Mouse (Mus musculus) limb, embryonic 14.5 days (tissue): ENCODE data around the gene Gcc1. TPM values are rescaled to one million over a fixed set of nuclear protein-coding genes. Genes with fewer than 3 reads are reported as not detected.

Experiments used
- ATAC-seq: fragments of 200-750 bp; cut with Nextera tagmentation; 2 replicates; pipeline ENCODE4 v1.8.0; 2017; ENCODE audit warnings: low read depth, moderate number of reproducible peaks, moderate TSS enrichment; ENCODE audit not compliant: low FRiP score
- DNase-seq: peaks from one replicate; pipeline ENCODE4 v3.0.0-alpha.2; 2015; ENCODE audit warnings: low spot score
- H3K27ac ChIP-seq: fragments of 300-500 bp; sonication (generic); replicated peaks from 2 replicates; pipeline ENCODE4 v1.5.1; 2014; ENCODE audit warnings: low read depth, mild to moderate bottlenecking, low read length, moderate library complexity, mixed read lengths
- H3K27me3 ChIP-seq: fragments of 300-500 bp; sonication (generic); 2 replicates; pipeline ENCODE4 v1.6.1; 2014; ENCODE audit warnings: low read length, mixed read lengths; ENCODE audit not compliant: control insufficient read depth, insufficient read depth
- H3K36me3 ChIP-seq: fragments of 300-500 bp; sonication (generic); 2 replicates; pipeline ENCODE4 v1.6.1; 2014; ENCODE audit warnings: mild to moderate bottlenecking, low read length, moderate library complexity, mixed read lengths; ENCODE audit not compliant: control insufficient read depth, insufficient read depth
- H3K4me1 ChIP-seq: fragments of 300-500 bp; sonication (generic); 2 replicates; pipeline ENCODE4 v1.6.1; 2014; ENCODE audit warnings: antibody characterized with exemption, low read length, mixed read lengths; ENCODE audit not compliant: control insufficient read depth, insufficient read depth
- H3K4me2 ChIP-seq: fragments of 300-500 bp; sonication (generic); replicated peaks from 2 replicates; pipeline ENCODE4 v1.6.1; 2014; ENCODE audit warnings: low read depth, mild to moderate bottlenecking, low read length, moderate library complexity; ENCODE audit not compliant: severe bottlenecking
- H3K4me3 ChIP-seq: fragments of 300-500 bp; sonication (generic); replicated peaks from 2 replicates; pipeline ENCODE4 v1.5.1; 2014; ENCODE audit warnings: low read length
- H3K9ac ChIP-seq: fragments of 300-500 bp; sonication (generic); 2 replicates; pipeline ENCODE4 v1.6.1; 2014; ENCODE audit warnings: mild to moderate bottlenecking, low read depth, low read length, moderate library complexity; ENCODE audit not compliant: severe bottlenecking
- H3K9me3 ChIP-seq: fragments of 300-500 bp; sonication (generic); 2 replicates; pipeline ENCODE4 v1.6.1; 2016; ENCODE audit warnings: low read length; ENCODE audit not compliant: control insufficient read depth
- POLR2A ChIP-seq: fragments of 200-500 bp; IDR thresholded peaks from 2 replicates; pipeline ENCODE4 v1.8.0; 2012; ENCODE audit warnings: inconsistent platforms, mild to moderate bottlenecking, moderate library complexity, borderline replicate concordance; ENCODE audit not compliant: insufficient read depth, insufficient read length; ENCODE audit errors: extremely low read depth
- WGBS: fragments of 180-500 bp; shearing (Covaris S2); extraction: QIAGEN DNeasy Blood & Tissue Kit; methylation state at CpG from one replicate; pipeline ENCODE4 v1.1.7; 2014; 5-methylcytosine and 5-hydroxymethylcytosine counted together
- polyA plus RNA-seq, 2 experiments: library from polyadenylated mRNA; depleted of rRNA in 1 of 2; stranded (reverse) in 1 of 2; unstranded in 1 of 2; fragments of >200 nt; fragmentation: Nextera tagmentation in 1 of 2; extraction: Ambion mirVana in 1 of 2; gene quantifications; 2 replicates each; pipeline versions ENCODE4 v1.2.1 to v1.2.3; 2012 to 2014

Gcc1 gene
- polyA plus RNA-seq, 2 experiments = 6.7 to 8.6 TPM

GRCm38 (mm10) chr6:28449253-28449652 is 21.1 kb upstream of the Gcc1 start, which contains the start of gene Pax4:
Pax4 (minus strand) TSS chr6:28449353.
- peaks cover 28% of the 10 kb centered on the region for H3K27me3 ChIP-seq

GRCm38 (mm10) chr6:28447937-28448336 is 19.7 kb upstream of the Gcc1 start:
- Histone ChIP-seq H3K36me3 (no peaks in the 10 kb centered on the region), H3K27me3 (peaks cover 28% of the 10 kb centered on the region), H3K4me3 (no peak overlapping the region), H3K9me3 (no peaks in the 10 kb centered on the region), H3K27ac (no peak overlapping the region), H3K9ac (no peak overlapping the region), H3K4me2 (no peak overlapping the region), H3K4me1 (no peaks in the 10 kb centered on the region)
- 82% methylated on average over 7 of the region's 7 CpGs for WGBS
- ATAC-seq (no peak), DNase-seq (no peak)
- TF ChIP-seq POLR2A = no peak

More at GRCm38 (mm10) chr6:28449253-28449652, 21.1 kb upstream of the Gcc1 start, which contains the start of gene Pax4:
- DNase-seq (no peak), ATAC-seq (no peak)
- Histone ChIP-seq H3K9ac (no peak within 1 kb of the TSS), H3K4me2 (no peak within 1 kb of the TSS), H3K4me3 (no peak within 1 kb of the TSS), H3K27ac (no peak within 1 kb of the TSS), H3K9me3 (no peaks in the 10 kb centered on the region), H3K4me1 (no peaks in the 10 kb centered on the region), H3K36me3 (no peaks in the 10 kb centered on the region)
- 63% methylated on average over 2 of the region's 2 CpGs for WGBS
- no peak for TF ChIP-seq POLR2A

GRCm38 (mm10) chr6:28431538-28431855 is 3.3 kb upstream of the Gcc1 start:
- H3K4me2 ChIP-seq = no peak overlapping the region
- no peaks in the 10 kb centered on the region for H3K27me3 ChIP-seq
- TF ChIP-seq POLR2A = no peak
- no peak overlapping the region for H3K9ac ChIP-seq
- WGBS = 64% methylated on average over 6 of the region's 6 CpGs
- no peak overlapping the region for H3K27ac ChIP-seq
- no peak for ATAC-seq
- no peaks in the 10 kb centered on the region for H3K9me3 ChIP-seq
- H3K4me3 ChIP-seq = no peak overlapping the region
- H3K4me1 ChIP-seq = no peaks in the 10 kb centered on the region
- DNase-seq = no peak
- H3K36me3 ChIP-seq = peaks cover 13% of the 10 kb centered on the region

- Histone ChIP-seq H3K9me3 (no peaks in the 10 kb centered on the region), H3K4me1 (no peaks in the 10 kb centered on the region)
- no peak for DNase-seq
Observed at GRCm38 (mm10) chr6:28430795-28431537, 2.8 kb upstream of the Gcc1 start.

GRCm38 (mm10) chr6:28429870-28430269 is 1.7 kb upstream of the Gcc1 start:
- DNase-seq = no peak
- Histone ChIP-seq H3K36me3 (peaks cover 25% of the 10 kb centered on the region), H3K9me3 (no peaks in the 10 kb centered on the region), H3K4me2 (no peak overlapping the region), H3K4me1 (peaks cover 1% of the 10 kb centered on the region; the same call in 1 of the 2 replicates), H3K27ac (no peak overlapping the region), H3K9ac (no peak overlapping the region), H3K4me3 (no peak overlapping the region), H3K27me3 (no peaks in the 10 kb centered on the region)
- WGBS = 86% methylated on average over 11 of the region's 11 CpGs
- TF ChIP-seq POLR2A = no peak
- ATAC-seq = no peak

More at GRCm38 (mm10) chr6:28430795-28431537, 2.8 kb upstream of the Gcc1 start:
- no peak overlapping the region for H3K27ac ChIP-seq
- no peak overlapping the region for H3K4me2 ChIP-seq
- no peak overlapping the region for H3K4me3 ChIP-seq
- 76% methylated on average over 10 of the region's 10 CpGs for WGBS
- no peaks in the 10 kb centered on the region for H3K27me3 ChIP-seq
- H3K9ac ChIP-seq = no peak overlapping the region
- no peak for ATAC-seq
- peaks cover 18% of the 10 kb centered on the region for H3K36me3 ChIP-seq
- no peak for TF ChIP-seq POLR2A
